Mouse (Mus musculus) E14TG2a.4 (cell line): ENCODE data around the gene Scnn1a.

ENCODE experiments used
- H3K27me3 ChIP-seq: 2 replicates; pipeline ENCODE4 v1.6.1; 2014; ENCODE audit warnings: low read length, control low read depth; ENCODE audit not compliant: insufficient read depth
- H3K36me3 ChIP-seq: 2 replicates; pipeline ENCODE4 v1.6.1; 2014; ENCODE audit warnings: low read length, control low read depth; ENCODE audit not compliant: insufficient read depth
- H3K4me1 ChIP-seq: replicated peaks from 2 replicates; pipeline ENCODE4 v1.6.1; 2014; ENCODE audit warnings: low read depth, low read length, control low read depth
- H3K4me3 ChIP-seq: replicated peaks from 2 replicates; pipeline ENCODE4 v1.5.1; 2014; ENCODE audit warnings: mild to moderate bottlenecking, low read length
- H3K9me3 ChIP-seq: 2 replicates; pipeline ENCODE4 v1.6.1; 2014; ENCODE audit warnings: low read length, control low read depth
- CTCF ChIP-seq: conservative IDR thresholded peaks from 2 replicates; pipeline ENCODE4 v1.5.1; 2014; ENCODE audit warnings: low read length
- NANOG ChIP-seq: IDR thresholded peaks from 2 replicates; pipeline ENCODE4 v1.6.1; 2014; ENCODE audit warnings: borderline replicate concordance, low read length, mixed read lengths
- POU5F1 ChIP-seq: IDR thresholded peaks from 2 replicates; pipeline ENCODE4 v1.6.1; 2014; ENCODE audit warnings: low read length, borderline replicate concordance

Scnn1a gene

GRCm38 (mm10) chr6:125385066-125385974 is 64.9 kb downstream of the Scnn1a start:
- no peaks in the 10 kb centered on the region for H3K36me3 ChIP-seq
- peaks cover 32% of the 10 kb centered on the region for H3K4me1 ChIP-seq
- TF ChIP-seq CTCF (peak; percentile 69), POU5F1 (no peak), NANOG (no peak)
- H3K4me3 ChIP-seq, result no peak overlapping the region
- no peaks in the 10 kb centered on the region for H3K9me3 ChIP-seq
- H3K27me3 ChIP-seq, result peaks cover 26% of the 10 kb centered on the region

GRCm38 (mm10) chr6:125386080-125386479 is 65.6 kb downstream of the Scnn1a start:
- no peak for TF ChIP-seq POU5F1
- TF ChIP-seq NANOG, result no peak
- TF ChIP-seq CTCF, result no peak
- Histone ChIP-seq H3K9me3 (no peaks in the 10 kb centered on the region), H3K4me1 (peaks cover 24% of the 10 kb centered on the region), H3K27me3 (peaks cover 19% of the 10 kb centered on the region), H3K36me3 (no peaks in the 10 kb centered on the region), H3K4me3 (no peak overlapping the region)

- Histone ChIP-seq H3K36me3 (no peaks in the 10 kb centered on the region), H3K9me3 (no peaks in the 10 kb centered on the region), H3K4me3 (no peak overlapping the region), H3K27me3 (no peaks in the 10 kb centered on the region), H3K4me1 (peaks cover 16% of the 10 kb centered on the region)
- TF ChIP-seq POU5F1 (no peak), CTCF (no peak), NANOG (no peak)
Observed at GRCm38 (mm10) chr6:125389853-125390252, 69.4 kb downstream of the Scnn1a start.
